Mouse (Mus musculus) intestine, embryonic 14.5 days (tissue): ENCODE measurements around the gene Atxn1. TPM values are rescaled to one million over a fixed set of nuclear protein-coding genes. Genes with fewer than 3 reads are reported as not detected.

ENCODE experiments used
- ATAC-seq: fragments of 200-750 bp; cut with Nextera tagmentation; replicated peaks from 2 replicates; pipeline ENCODE4 v1.8.0; 2017; ENCODE audit warnings: low read depth, moderate number of reproducible peaks, moderate TSS enrichment, moderate library complexity; ENCODE audit not compliant: low FRiP score, low TSS enrichment
- DNase-seq: peaks from one replicate; pipeline ENCODE4 v3.0.0-alpha.2; 2018; ENCODE audit warnings: low spot score
- H3K27ac ChIP-seq: fragments of 300-500 bp; sonication (generic); 2 replicates; pipeline ENCODE4 v1.5.1; 2014; ENCODE audit warnings: low read depth, mild to moderate bottlenecking, control low read depth
- H3K27me3 ChIP-seq: fragments of 300-500 bp; sonication (generic); replicated peaks from 2 replicates; pipeline ENCODE4 v1.6.1; 2014; ENCODE audit warnings: low read length, control low read depth; ENCODE audit not compliant: control insufficient read depth, insufficient read depth
- H3K36me3 ChIP-seq: fragments of 300-500 bp; sonication (generic); 2 replicates; pipeline ENCODE4 v1.6.1; 2014; ENCODE audit warnings: low read length, control low read depth; ENCODE audit not compliant: control insufficient read depth, insufficient read depth
- H3K4me1 ChIP-seq: fragments of 300-500 bp; sonication (generic); replicated peaks from 2 replicates; pipeline ENCODE4 v1.6.1; 2014; ENCODE audit warnings: low read length, control low read depth, mixed read lengths; ENCODE audit not compliant: control insufficient read depth, insufficient read depth
- H3K4me2 ChIP-seq: fragments of 300-500 bp; sonication (generic); 2 replicates; pipeline ENCODE4 v1.6.1; 2014; ENCODE audit warnings: low read length
- H3K4me3 ChIP-seq: fragments of 300-500 bp; sonication (generic); 2 replicates; pipeline ENCODE4 v1.5.1; 2014; ENCODE audit warnings: low read depth, low read length, control low read depth, mixed read lengths
- H3K9ac ChIP-seq: fragments of 300-500 bp; sonication (generic); 2 replicates; pipeline ENCODE4 v1.6.1; 2014; ENCODE audit warnings: mild to moderate bottlenecking, low read length
- H3K9me3 ChIP-seq: fragments of 300-500 bp; sonication (generic); 2 replicates; pipeline ENCODE4 v1.6.1; 2016; ENCODE audit warnings: low read length, control low read depth; ENCODE audit not compliant: control insufficient read depth
- whole genome bisulfite sequencing: fragments of 180-500 bp; shearing (Covaris S2); extraction: QIAGEN DNeasy Blood & Tissue Kit; methylation state at CpG from one replicate; pipeline ENCODE4 v1.1.7; 2014; 5-methylcytosine and 5-hydroxymethylcytosine counted together
- polyA plus RNA-seq: library from polyadenylated mRNA; unstranded; fragments of >200 nt; fragmentation: Nextera tagmentation; extraction: Ambion mirVana; gene quantifications from 2 replicates; pipeline ENCODE4 v1.2.1, GENCODE M21; 2014

Gene Atxn1
- polyA plus RNA-seq, 1 experiment from 2014 or later = 4.8 TPM

GRCm38 (mm10) chr13:45546946-45547345, 417.9 kb downstream of the Atxn1 start:
- Histone ChIP-seq H3K4me3 (no peak overlapping the region), H3K4me2 (no peak overlapping the region), H3K9me3 (no peaks in the 10 kb centered on the region), H3K36me3 (no peaks in the 10 kb centered on the region), H3K9ac (no peak overlapping the region), H3K27me3 (no peaks in the 10 kb centered on the region), H3K27ac (no peak overlapping the region), H3K4me1 (no peaks in the 10 kb centered on the region)
- DNase-seq (no peak), ATAC-seq (no peak)
- WGBS = 73% methylated on average over 4 of the region's 4 CpGs

DNA sequence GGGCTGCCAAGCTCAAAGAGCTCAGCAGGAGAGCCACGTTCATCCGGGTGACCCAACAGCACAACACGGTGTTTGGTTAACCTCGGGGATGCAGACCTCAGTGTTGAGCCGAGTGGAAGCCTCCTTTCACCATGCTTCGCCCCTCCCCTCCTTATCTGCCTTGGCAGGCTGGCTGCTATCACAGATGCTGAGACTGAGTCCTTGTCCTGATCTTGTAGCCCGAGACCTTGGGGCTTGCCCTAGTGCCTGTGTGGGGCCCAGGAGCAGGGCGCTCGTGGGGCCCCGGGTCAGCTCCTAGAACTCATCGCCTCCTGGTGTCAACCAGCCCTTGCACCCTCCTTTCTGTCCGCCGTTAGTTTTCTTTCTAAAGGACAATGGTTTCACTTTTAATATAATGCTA, 418.8 kb downstream of the Atxn1 start:
- no peak overlapping the region for H3K9ac ChIP-seq
- H3K4me2 ChIP-seq = no peak overlapping the region
- 78% methylated on average over 13 of the region's 13 CpGs for WGBS
- no peak overlapping the region for H3K27ac ChIP-seq
- no peaks in the 10 kb centered on the region for H3K27me3 ChIP-seq
- no peak for ATAC-seq
- no peaks in the 10 kb centered on the region for H3K36me3 ChIP-seq
- H3K4me1 ChIP-seq = no peaks in the 10 kb centered on the region
- no peak for DNase-seq
- no peaks in the 10 kb centered on the region for H3K9me3 ChIP-seq
- H3K4me3 ChIP-seq = no peak overlapping the region

DNA sequence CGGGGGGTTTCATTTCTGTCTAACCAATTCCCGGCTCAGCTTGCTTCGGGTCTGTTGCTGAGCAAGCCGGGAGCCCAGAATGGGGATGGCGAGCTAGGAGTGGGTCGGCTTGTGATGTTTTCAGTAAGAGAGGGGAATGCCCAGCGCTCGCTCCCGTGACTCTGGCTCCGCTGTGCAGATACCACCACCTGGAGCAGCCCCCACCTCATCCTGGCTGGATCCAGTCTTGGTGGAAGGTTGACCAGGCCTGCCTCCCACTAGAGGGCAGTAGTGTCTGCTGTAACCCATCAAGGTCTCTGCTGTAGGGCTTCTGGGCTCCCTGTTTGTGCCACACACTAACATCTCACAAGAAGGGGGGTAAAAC, 425.6 kb downstream of the Atxn1 start:
- ATAC-seq (peak; percentile 84), DNase-seq (peak; percentile 82)
- no peak overlapping the region for H3K27ac ChIP-seq
- H3K4me1 ChIP-seq = 0 out of 2 replicates have a peak, but pooled peaks cover 4% of the 10 kb centered on the region
- H3K36me3 ChIP-seq = no peaks in the 10 kb centered on the region
- H3K4me3 ChIP-seq = peak overlapping the region; percentile 34
- H3K4me2 ChIP-seq = peak overlapping the region; percentile 59
- no peaks in the 10 kb centered on the region for H3K27me3 ChIP-seq
- no peaks in the 10 kb centered on the region for H3K9me3 ChIP-seq
- WGBS = 6% methylated on average over 10 of the region's 10 CpGs
- 0 out of 2 replicates have a peak overlapping the region, but pooled peaks have one; percentile 2 for H3K9ac ChIP-seq

GRCm38 (mm10) chr13:45538532-45539204, 426.1 kb downstream of the Atxn1 start:
- Histone ChIP-seq H3K36me3 (no peaks in the 10 kb centered on the region), H3K4me3 (peak overlapping the region; percentile 34), H3K9ac (0 out of 2 replicates have a peak overlapping the region, but pooled peaks have one; percentile 2), H3K4me1 (0 out of 2 replicates have a peak, but pooled peaks cover 4% of the 10 kb centered on the region), H3K9me3 (no peaks in the 10 kb centered on the region), H3K4me2 (peak overlapping the region; percentile 59), H3K27me3 (no peaks in the 10 kb centered on the region), H3K27ac (no peak overlapping the region)
- 26% methylated on average over 10 of the region's 10 CpGs for WGBS
- DNase-seq = no peak
- ATAC-seq = peak; percentile 85

- ATAC-seq (no peak), DNase-seq (no peak)
- Histone ChIP-seq H3K4me2 (no peak overlapping the region), H3K27ac (no peak overlapping the region), H3K27me3 (no peaks in the 10 kb centered on the region), H3K4me1 (0 out of 2 replicates have a peak, but pooled peaks cover 4% of the 10 kb centered on the region), H3K36me3 (no peaks in the 10 kb centered on the region), H3K9ac (no peak overlapping the region), H3K9me3 (no peaks in the 10 kb centered on the region), H3K4me3 (no peak overlapping the region)
- WGBS = 84% methylated on average over 9 of the region's 9 CpGs
Observed at GRCm38 (mm10) chr13:45538091-45538490, 426.7 kb downstream of the Atxn1 start.

GRCm38 (mm10) chr13:45537110-45537509, 427.7 kb downstream of the Atxn1 start:
- H3K9me3 ChIP-seq = no peaks in the 10 kb centered on the region
- no peak for ATAC-seq
- DNase-seq = no peak
- H3K27ac ChIP-seq = no peak overlapping the region
- 0 out of 2 replicates have a peak, but pooled peaks cover 4% of the 10 kb centered on the region for H3K4me1 ChIP-seq
- WGBS = 74% methylated on average over 9 of the region's 9 CpGs
- H3K4me2 ChIP-seq = no peak overlapping the region
- H3K36me3 ChIP-seq = no peaks in the 10 kb centered on the region
- no peaks in the 10 kb centered on the region for H3K27me3 ChIP-seq
- H3K9ac ChIP-seq = no peak overlapping the region
- no peak overlapping the region for H3K4me3 ChIP-seq

DNA sequence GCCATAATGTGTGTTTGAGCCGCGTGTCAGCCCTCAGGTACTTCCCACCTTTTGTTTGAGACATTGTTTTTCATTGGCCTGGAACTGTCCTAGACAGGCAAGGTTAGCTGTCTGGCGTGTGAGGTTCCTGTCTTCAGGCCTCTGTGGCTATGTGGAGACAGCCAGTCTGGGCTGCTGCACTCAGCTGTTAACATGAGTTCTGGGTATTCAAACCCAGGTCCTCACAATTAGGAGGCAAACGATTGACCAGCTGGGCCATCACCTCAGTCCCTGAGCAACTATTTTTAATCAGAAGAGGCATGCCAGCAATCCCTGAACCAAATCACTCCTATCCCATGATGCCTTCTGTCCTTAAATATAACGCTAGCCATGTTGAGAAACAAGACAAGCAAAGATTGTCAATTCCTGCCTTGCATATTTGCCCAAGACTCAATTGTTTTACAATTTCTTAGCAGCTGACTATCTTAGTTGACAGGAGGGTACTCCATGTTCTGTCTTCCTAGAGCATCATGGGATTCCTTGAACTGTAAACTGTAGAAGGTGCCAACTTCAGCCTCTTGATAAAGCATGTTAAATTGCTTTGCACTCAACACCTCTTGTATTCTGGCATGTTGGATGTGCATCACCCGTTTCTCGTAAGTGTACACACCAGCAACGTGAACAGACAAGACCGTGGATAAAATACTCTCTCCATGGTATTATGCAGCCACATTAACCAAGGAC, 428.9 kb downstream of the Atxn1 start:
- DNase-seq (no peak), ATAC-seq (no peak)
- WGBS = 88% methylated on average over 9 of the region's 9 CpGs
- H3K4me3 ChIP-seq = no peak overlapping the region
- peaks cover 8% of the 10 kb centered on the region for H3K4me1 ChIP-seq
- H3K36me3 ChIP-seq = no peaks in the 10 kb centered on the region
- H3K27me3 ChIP-seq = no peaks in the 10 kb centered on the region
- H3K27ac ChIP-seq = no peak overlapping the region
- H3K4me2 ChIP-seq = no peak overlapping the region
- no peak overlapping the region for H3K9ac ChIP-seq
- no peaks in the 10 kb centered on the region for H3K9me3 ChIP-seq

DNA sequence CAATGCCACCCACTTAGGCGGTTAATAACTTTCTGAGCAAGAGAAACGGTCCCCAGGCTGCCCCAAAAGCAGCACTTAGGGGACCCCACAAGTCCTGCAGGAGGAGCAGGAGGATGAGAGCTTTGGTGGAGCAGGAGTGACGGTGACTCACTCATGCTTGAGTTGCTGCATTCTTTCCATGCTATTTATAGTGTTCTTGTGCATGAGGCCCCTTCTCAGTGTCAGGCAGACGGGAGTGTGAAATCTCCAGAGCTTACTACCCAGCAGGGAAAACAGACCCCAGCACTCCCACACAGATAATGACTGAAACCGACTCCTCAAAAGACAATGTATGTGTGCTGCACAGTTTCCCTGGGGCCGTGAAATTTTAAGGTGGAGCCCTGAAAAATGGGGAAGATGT, 434.1 kb downstream of the Atxn1 start:
- Histone ChIP-seq H3K4me1 (peaks cover 24% of the 10 kb centered on the region), H3K27ac (peak overlapping the region; percentile 70), H3K9ac (no peak overlapping the region), H3K27me3 (no peaks in the 10 kb centered on the region), H3K4me3 (no peak overlapping the region), H3K4me2 (peak overlapping the region; percentile 11; the same call in 1 of the 2 replicates), H3K9me3 (no peaks in the 10 kb centered on the region), H3K36me3 (no peaks in the 10 kb centered on the region)
- DNase-seq (no peak), ATAC-seq (peak; percentile 52)
- WGBS = 23% methylated on average over 6 of the region's 6 CpGs
